Mouse (Mus musculus) C2C12 (cell line): ENCODE measurements around the gene Lrit2. TPM values are rescaled to one million over a fixed set of nuclear protein-coding genes. Genes with fewer than 3 reads are reported as not detected.

Experiments used
- H3K27me3 ChIP-seq: one replicate; pipeline ENCODE4 v1.6.1; 2011; ENCODE audit not compliant: control insufficient read depth, insufficient read depth, insufficient read length
- H3K36me3 ChIP-seq: one replicate; pipeline ENCODE4 v1.6.1; 2011; ENCODE audit not compliant: control insufficient read depth, insufficient read depth
- H3K4me3 ChIP-seq: one replicate; pipeline ENCODE4 v1.5.1; 2011; ENCODE audit warnings: mild to moderate bottlenecking, control low read depth; ENCODE audit not compliant: poor library complexity, insufficient read depth, severe bottlenecking
- H3K79me2 ChIP-seq: one replicate; pipeline ENCODE4 v1.6.1; 2011; ENCODE audit not compliant: control insufficient read depth, insufficient read depth
- H3K79me3 ChIP-seq: one replicate; pipeline ENCODE4 v1.6.1; 2011; ENCODE audit warnings: low read depth, control low read depth
- H3ac ChIP-seq: one replicate; pipeline ENCODE3; 2011; ENCODE audit warnings: low read depth; ENCODE audit not compliant: control insufficient read depth, insufficient read length
- CEBPB ChIP-seq: IDR thresholded peaks from one replicate; pipeline ENCODE4 v1.6.1; 2011; ENCODE audit warnings: low read depth, mild to moderate bottlenecking, control low read depth, moderate library complexity
- CTCF ChIP-seq: IDR thresholded peaks from one replicate; pipeline ENCODE4 v1.5.1; 2011; ENCODE audit not compliant: control insufficient read depth, insufficient read depth, insufficient read length
- FOSL1 ChIP-seq: IDR thresholded peaks from one replicate; pipeline ENCODE4 v1.8.0; 2011; ENCODE audit warnings: mild to moderate bottlenecking, low read length; ENCODE audit not compliant: poor library complexity, insufficient read depth, severe bottlenecking
- MAX ChIP-seq: IDR thresholded peaks from one replicate; pipeline ENCODE4 v1.6.1; 2011; ENCODE audit warnings: mild to moderate bottlenecking, control low read depth
- MYOD1 ChIP-seq: IDR thresholded peaks from one replicate; pipeline ENCODE4 v1.6.1; 2011; ENCODE audit warnings: low read depth; ENCODE audit not compliant: control insufficient read depth, insufficient read length
- MYOG ChIP-seq: IDR thresholded peaks from one replicate; pipeline ENCODE4 v1.6.1; 2011; ENCODE audit not compliant: control insufficient read depth, insufficient read length; ENCODE audit errors: extremely low read depth
- USF1 ChIP-seq: IDR thresholded peaks from one replicate; pipeline ENCODE4 v1.6.1; 2011; ENCODE audit warnings: low read depth, mild to moderate bottlenecking, control low read depth, moderate library complexity
- polyA plus RNA-seq: library from polyadenylated mRNA; unstranded; fragments of >200 nt; fragmentation: generic; extraction: Trizol; gene quantifications from one replicate; pipeline ENCODE4 v1.2.1, GENCODE M21; 2012; ENCODE audit warnings: missing spikeins

Gene Lrit2
- polyA plus RNA-seq, 1 experiment, result 0.01 TPM

GRCm38 (mm10) chr14:37083755-37084154 lies 16.0 kb downstream of the Lrit2 start:
- no peaks in the 10 kb centered on the region for H3K36me3 ChIP-seq
- no peaks in the 10 kb centered on the region for H3K27me3 ChIP-seq
- TF ChIP-seq USF1 (peak; percentile 5), FOSL1 (no peak)

DNA sequence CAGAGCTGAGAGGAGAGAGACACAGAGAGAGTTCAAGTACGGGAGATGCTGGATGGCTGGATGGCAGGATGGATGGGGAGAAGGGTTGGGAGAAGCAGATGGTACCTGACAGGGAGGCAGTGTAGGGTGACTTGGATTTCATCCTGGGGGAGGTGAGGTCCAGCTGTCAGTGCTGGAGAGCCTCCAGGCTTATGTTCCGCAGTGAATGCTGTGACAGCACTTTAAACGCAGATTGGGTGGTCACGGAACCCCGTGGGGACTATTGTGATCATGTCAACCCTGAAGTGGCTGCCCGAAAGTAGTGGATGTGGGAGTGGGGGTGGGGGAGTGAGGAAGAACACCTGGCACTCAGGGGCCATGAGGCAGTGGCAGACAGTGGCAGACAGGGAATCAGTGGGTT lies 26.7 kb downstream of the Lrit2 start:
- Histone ChIP-seq H3K27me3 (peaks cover 29% of the 10 kb centered on the region), H3K36me3 (no peaks in the 10 kb centered on the region), H3K79me2 (no peaks in the 10 kb centered on the region), H3K4me3 (no peak overlapping the region), H3K79me3 (no peaks in the 10 kb centered on the region), H3ac (no peak overlapping the region)
- no peak for TF ChIP-seq MAX
- no peak for TF ChIP-seq MYOG
- TF ChIP-seq FOSL1, result no peak
- no peak for TF ChIP-seq CTCF
- no peak for TF ChIP-seq CEBPB
- TF ChIP-seq USF1, result no peak
- no peak for TF ChIP-seq MYOD1

More at GRCm38 (mm10) chr14:37083755-37084154, 16.0 kb downstream of the Lrit2 start:
- Histone ChIP-seq H3ac (no peak overlapping the region), H3K4me3 (no peak overlapping the region), H3K79me2 (no peaks in the 10 kb centered on the region), H3K79me3 (no peaks in the 10 kb centered on the region)

DNA sequence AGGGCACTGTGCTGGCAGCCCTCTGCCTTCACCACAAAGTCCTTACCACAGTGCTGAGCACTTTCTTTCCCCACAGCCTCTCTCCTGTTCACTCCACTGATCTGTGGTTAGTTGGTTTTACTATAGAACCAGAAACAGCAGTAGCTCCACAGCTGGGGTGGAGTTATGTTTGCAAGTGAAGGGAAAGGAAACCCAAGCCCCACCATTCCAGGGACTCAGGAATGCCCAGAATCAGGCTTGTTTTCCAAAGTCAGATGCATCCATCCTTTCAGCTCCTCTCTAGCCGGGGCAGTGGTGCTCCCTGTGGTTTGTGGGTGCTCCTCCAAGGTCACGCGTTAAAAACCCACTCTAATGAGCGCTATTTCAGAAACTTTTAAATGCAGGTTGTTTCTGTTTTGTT lies 27.8 kb downstream of the Lrit2 start:
- H3K79me3 ChIP-seq, result no peaks in the 10 kb centered on the region
- no peaks in the 10 kb centered on the region for H3K36me3 ChIP-seq
- H3ac ChIP-seq, result no peak overlapping the region
- no peak overlapping the region for H3K4me3 ChIP-seq
- no peak for TF ChIP-seq MYOG
- TF ChIP-seq USF1, result no peak
- no peak for TF ChIP-seq MYOD1
- no peak for TF ChIP-seq MAX
- no peak for TF ChIP-seq FOSL1
- TF ChIP-seq CEBPB, result no peak
- TF ChIP-seq CTCF, result no peak
- H3K79me2 ChIP-seq, result no peaks in the 10 kb centered on the region
- peaks cover 29% of the 10 kb centered on the region for H3K27me3 ChIP-seq

GRCm38 (mm10) chr14:37097956-37098530 lies 30.3 kb downstream of the Lrit2 start, which contains the start of gene Cdhr1:
Gene Cdhr1 (minus strand): TSS chr14:37098347.
- H3K79me3 ChIP-seq, result no peaks in the 10 kb centered on the region
- no peak within 1 kb of the TSS for H3K4me3 ChIP-seq
- no peaks in the 10 kb centered on the region for H3K36me3 ChIP-seq
- peaks cover 35% of the 10 kb centered on the region for H3K27me3 ChIP-seq
- H3ac ChIP-seq, result peak within 1 kb of the TSS; percentile 45
- no peaks in the 10 kb centered on the region for H3K79me2 ChIP-seq
- no peak for TF ChIP-seq MYOD1
- TF ChIP-seq MYOG, result no peak
- TF ChIP-seq CTCF, result no peak
- TF ChIP-seq MAX, result no peak
- TF ChIP-seq USF1, result no peak
- TF ChIP-seq CEBPB, result no peak
- TF ChIP-seq FOSL1, result no peak

DNA sequence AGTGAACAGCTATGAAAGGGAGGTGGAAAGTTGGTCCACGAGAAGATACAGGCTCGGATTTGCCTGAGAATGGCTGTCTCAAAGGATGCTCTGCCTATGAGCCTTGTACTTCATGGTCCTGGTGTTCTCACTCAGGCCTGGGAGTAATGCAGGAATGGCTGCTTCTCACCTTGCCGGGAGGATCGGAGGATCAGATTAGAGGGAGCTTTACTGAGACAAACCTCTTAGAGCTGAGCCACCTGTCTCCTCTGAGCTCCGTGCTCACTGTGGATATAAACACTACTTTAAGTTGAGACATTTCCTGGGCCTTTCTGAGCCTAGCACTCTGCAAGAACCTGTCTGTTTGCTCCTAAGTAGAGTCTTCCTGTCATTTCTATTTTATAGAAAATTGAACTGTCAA lies 33.8 kb downstream of the Lrit2 start:
- Histone ChIP-seq H3ac (no peak overlapping the region), H3K27me3 (peaks cover 13% of the 10 kb centered on the region), H3K36me3 (no peaks in the 10 kb centered on the region), H3K4me3 (no peak overlapping the region), H3K79me3 (no peaks in the 10 kb centered on the region), H3K79me2 (no peaks in the 10 kb centered on the region)
- TF ChIP-seq CEBPB, result no peak
- TF ChIP-seq MYOD1, result no peak
- no peak for TF ChIP-seq MAX
- no peak for TF ChIP-seq USF1
- no peak for TF ChIP-seq MYOG
- TF ChIP-seq CTCF, result no peak
- no peak for TF ChIP-seq FOSL1

GRCm38 (mm10) chr14:37102484-37102883 lies 34.8 kb downstream of the Lrit2 start:
- H3K79me2 ChIP-seq, result no peaks in the 10 kb centered on the region
- H3K79me3 ChIP-seq, result no peaks in the 10 kb centered on the region
- H3K27me3 ChIP-seq, result peaks cover 6% of the 10 kb centered on the region
- H3K4me3 ChIP-seq, result no peak overlapping the region
- no peaks in the 10 kb centered on the region for H3K36me3 ChIP-seq
- H3ac ChIP-seq, result no peak overlapping the region
- no peak for TF ChIP-seq MYOD1
- TF ChIP-seq MYOG, result no peak
- no peak for TF ChIP-seq USF1
- no peak for TF ChIP-seq CTCF
- no peak for TF ChIP-seq FOSL1
- TF ChIP-seq MAX, result no peak
- no peak for TF ChIP-seq CEBPB
